Mouse (Mus musculus) adrenal gland, postnatal 25 days (tissue): ENCODE results near the gene Rnf216. TPM values are rescaled to one million over a fixed set of nuclear protein-coding genes. Genes with fewer than 3 reads are reported as not detected.
A peak's percentile ranks its signal among the peaks of the same experiment; 100 is the strongest.

Experiments used
- DNase-seq: peaks from one replicate; pipeline ENCODE4 v3.0.0; 2021; ENCODE audit warnings: mixed read lengths
- total RNA-seq: library from RNA; stranded (reverse); gene quantifications from 2 replicates; pipeline ENCODE4 v1.2.3, GENCODE M21; 2021

Gene Rnf216
- total RNA-seq, 1 experiment from 2014 or later = 58.8 TPM

- no peak for DNase-seq
Measured at GRCm38 (mm10) chr5:143053132-143053972, 59.4 kb downstream of the Rnf216 start.

GRCm38 (mm10) chr5:143052677-143053076, 60.1 kb downstream of the Rnf216 start:
- DNase-seq = no peak

DNA sequence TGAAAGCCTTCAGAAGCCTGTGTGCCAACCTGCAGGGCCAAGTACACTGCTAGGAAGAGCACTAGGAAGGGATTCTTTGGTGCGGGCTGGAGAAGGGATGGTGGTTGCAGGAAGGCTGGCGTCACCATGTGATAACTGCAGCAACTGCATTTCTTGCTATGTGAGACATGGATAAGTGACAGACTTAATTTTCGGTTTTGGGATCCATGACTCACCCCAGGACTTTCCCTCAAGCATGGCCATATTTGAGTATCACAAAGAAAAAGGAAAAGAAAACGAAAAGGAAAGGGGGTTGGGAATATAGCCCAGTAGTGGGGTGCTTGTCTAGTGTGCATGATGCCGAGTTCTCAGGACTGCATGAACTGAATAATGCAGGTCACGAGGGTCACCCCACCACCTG, 60.9 kb downstream of the Rnf216 start:
- no peak for DNase-seq

- DNase-seq = no peak
Measured at GRCm38 (mm10) chr5:143050273-143050672, 62.5 kb downstream of the Rnf216 start.

DNA sequence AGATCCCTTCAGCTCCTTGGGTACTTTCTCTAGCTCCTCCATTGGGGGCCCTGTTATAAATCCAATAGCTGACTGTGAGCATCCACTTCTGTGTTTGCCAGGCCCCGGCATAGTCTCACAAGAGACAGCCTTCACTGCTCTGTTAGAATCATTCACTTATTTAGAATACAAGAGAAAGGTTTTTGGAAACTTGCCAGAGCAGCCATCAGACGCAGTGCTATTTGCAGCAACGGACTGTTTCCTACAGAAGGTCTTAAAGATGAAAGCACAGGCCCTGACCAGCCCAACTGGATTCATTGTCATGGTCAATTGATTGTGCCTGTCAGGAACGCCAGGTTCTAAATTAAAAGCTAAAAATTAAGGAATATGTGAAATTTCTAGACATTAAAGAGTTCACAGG, 63.0 kb downstream of the Rnf216 start:
- no peak for DNase-seq

GRCm38 (mm10) chr5:143049013-143049385, 63.8 kb downstream of the Rnf216 start:
- no peak for DNase-seq

- DNase-seq = no peak
Measured at GRCm38 (mm10) chr5:143048232-143049012, 64.4 kb downstream of the Rnf216 start.

DNA sequence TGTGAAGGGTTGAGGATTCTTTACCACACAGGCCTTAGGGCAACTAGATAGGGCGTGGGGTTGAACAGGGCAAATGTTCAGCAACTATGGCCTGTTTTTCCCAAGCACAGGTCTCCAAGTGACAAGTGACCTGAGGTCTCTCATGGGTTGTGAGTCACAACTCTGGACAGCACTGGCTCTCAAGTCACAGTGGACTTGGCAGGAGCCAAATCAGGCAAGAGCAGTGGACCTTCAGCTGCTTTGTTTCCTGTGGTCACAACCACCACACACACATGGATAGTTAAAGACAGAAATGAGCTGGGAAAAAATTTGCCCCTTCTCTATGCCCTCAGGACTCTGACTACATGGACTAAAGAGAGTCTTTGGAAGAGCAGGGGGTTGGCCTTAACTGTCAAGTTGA, 65.2 kb downstream of the Rnf216 start:
- no peak for DNase-seq

DNA sequence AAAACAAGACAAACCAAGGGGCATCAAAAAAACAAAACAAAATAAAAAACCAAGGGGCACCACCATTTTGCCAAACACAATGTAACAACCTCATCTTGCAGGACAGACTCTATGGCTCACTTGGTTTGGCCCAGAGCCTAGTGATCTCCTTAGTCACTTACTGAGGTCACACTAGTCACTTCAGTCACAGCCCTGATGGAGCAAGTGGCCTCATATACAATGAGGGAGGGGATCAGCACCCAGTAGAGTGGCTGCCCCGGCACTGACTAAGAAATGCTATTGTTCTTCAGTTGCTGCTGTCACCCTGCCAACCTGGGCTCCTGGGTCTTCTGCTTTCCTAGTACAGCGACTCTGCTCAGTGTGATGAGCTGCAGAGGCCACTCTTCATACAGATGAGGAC, 68.9 kb downstream of the Rnf216 start:
- peak; percentile 24 for DNase-seq

DNA sequence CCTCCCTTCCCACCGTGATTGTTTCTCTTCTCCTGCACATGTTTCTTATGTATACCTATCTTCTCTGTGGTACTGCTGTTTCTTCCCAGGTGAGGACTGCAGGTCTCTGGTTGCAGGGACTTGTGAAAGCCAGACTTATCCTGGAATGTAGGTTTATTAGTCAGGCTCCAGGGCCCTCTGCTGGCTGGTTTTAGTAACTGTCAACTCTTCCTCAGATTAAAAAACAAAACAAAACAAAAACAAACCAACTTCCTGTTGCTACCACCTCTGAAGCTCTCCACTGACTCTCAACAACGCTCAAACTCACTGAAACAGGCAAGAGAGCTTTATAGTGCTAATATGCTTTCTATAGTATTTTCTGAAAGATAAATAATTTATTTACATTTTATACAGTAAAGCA, 69.5 kb downstream of the Rnf216 start:
- DNase-seq = no peak

DNA sequence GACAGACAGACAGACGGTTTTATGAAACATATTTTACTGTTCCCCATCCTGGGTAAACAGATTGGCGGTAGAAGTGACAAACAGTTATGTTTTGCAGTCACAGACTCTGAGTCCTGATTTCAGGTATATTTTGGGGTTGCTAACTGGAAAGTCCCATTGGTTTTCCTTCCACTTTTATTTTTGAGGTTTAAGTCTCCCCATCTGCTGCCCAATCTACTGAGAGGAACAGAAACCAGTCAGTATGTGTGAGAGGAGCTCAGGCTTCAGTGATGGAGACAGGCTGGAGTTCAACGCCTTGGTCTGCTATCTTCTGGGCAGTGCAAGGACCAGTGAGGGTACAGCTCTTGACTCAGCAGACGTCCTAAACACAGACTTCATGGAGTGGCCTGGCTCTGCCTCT, 74.0 kb downstream of the Rnf216 start:
- no peak for DNase-seq

DNA sequence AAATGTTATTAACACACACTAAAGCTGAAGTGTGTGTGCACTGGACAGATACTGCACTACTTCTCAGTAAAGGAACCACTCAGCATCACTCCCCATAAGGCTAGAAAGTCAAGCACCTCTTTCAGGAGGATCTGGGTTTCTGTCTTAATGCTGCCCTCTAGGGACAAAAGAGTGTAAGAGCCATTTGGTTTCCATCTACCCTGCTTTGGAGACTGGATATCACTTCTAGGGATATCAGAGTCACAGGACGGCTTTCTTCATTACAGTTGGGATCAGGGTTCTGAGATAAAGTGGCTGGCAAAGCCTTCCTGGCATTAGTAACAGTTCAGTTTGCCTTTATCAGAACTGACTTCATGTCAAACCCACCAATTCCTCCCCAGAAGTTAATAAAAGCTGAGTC, 75.6 kb downstream of the Rnf216 start:
- no peak for DNase-seq

GRCm38 (mm10) chr5:143036052-143036451, 76.7 kb downstream of the Rnf216 start:
- no peak for DNase-seq

- DNase-seq = no peak
Measured at GRCm38 (mm10) chr5:143035271-143035670, 77.5 kb downstream of the Rnf216 start.

DNA sequence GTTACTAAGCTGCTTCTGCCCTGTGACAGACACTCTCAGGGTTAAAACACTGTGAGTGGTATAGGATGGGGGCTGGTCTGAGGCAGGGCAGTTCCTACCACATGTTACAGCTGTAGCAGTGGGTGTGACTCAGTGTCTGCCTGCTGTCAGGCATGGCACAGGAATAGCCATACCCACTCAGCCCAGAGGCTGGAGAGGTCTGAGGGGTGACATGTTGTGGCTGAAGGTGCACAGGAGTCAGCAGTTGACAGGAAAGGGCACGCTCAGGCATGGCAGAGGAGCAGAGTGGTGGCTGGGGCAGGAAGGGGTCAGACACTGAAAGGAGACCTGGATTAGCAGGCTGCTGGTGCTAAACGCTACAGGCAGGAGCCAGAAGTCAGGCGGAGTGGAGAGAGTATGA, 78.7 kb downstream of the Rnf216 start:
- no peak for DNase-seq

DNA sequence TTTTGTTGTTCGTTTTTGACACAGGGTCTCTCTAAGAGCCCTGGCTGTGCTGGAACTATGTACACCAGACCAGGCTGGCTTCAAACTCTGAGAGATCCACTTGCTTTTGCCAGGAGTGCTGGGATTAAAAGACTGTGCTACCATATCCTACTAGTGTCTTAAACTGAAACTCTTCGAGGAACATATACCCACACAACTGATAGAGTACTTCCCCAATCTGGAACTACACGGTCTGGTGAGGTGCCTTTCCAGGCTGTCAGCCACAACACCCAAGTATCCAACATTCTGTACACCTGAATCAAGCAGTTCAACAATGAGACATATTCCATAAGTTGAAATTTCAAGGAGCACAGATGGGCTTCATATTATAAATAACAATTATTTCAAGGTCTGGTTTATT, 79.5 kb downstream of the Rnf216 start:
- DNase-seq = no peak

- DNase-seq = no peak
Measured at GRCm38 (mm10) chr5:143032639-143033146, 80.1 kb downstream of the Rnf216 start.

DNA sequence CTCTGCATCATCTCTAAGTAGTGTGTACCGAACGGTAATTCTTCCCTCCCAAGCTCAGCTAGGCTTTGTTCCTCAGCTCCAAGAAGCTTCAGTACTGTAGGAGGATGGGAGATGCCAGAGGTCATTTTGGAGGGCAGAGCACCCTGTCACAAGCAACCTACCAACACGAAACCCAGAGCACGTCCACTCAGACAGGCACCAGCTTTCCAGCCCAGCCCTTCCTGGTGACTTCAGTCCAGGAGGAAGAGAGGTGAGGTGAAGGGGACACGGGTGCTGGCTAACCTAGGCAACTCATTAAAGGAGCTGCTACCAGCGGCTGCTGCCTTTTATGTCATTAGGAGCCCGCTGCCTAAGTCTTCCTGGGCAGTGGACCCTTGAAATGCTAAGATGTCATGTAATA, 81.1 kb downstream of the Rnf216 start:
- DNase-seq = no peak

- DNase-seq = no peak
Measured at GRCm38 (mm10) chr5:143031193-143031592, 81.6 kb downstream of the Rnf216 start.

DNA sequence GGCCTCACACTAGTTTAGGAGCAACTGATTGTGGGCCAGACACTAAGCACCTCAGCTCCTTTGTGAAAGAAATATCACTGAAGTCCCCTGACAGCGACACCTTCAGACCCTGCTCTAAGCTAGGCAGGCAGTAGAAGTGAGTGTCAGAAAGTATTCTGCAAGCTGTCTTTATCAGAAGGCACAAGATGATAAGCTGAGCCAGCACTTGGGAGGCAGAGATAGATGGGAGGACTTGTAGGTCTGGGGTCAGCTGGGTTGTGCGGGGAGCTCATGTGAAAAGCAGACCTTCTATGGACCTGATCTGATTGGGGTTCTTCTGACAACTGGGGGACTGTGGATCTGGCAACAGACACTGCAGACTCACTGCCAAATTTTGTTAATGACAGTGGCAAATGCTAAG, 88.9 kb downstream of the Rnf216 start:
- DNase-seq = no peak

DNA sequence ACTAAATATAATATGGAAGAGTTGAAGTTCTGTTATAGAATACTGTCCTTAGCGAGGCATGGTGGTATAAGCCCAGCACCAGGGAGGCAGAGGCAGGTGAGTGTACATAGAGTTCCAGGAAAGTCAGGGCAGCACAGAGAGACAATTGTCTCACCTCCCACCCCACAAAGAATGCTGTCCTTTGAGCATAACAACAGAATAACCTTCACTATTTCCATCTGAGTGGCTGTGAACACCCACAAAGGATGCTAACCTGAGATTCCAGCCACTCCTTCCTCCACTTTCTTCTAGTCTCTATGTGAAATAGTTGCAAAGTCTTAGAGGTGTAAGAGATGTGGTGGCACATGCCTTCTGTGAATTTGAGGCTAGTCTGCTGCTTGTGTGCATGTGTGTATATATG, 89.8 kb downstream of the Rnf216 start:
- no peak for DNase-seq

DNA sequence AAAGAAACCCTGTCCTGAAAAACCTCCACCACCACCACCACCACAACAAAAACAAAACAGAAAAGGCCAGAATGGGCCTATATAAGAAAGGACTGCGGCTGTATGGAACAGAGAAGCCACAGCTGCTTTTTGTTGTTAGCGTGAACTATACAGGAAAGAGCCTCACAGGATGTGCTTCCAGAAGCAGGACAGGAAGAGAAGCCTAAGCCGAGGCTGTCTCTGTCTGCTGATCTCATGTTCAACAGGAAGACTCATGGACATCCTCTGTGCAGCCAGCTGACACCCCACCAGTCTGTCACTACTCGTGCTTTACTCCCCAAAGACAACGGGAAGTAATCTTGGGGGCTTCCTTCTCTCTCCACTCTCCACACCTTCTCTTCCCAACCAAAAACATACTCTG, 95.4 kb downstream of the Rnf216 start:
- DNase-seq = no peak

DNA sequence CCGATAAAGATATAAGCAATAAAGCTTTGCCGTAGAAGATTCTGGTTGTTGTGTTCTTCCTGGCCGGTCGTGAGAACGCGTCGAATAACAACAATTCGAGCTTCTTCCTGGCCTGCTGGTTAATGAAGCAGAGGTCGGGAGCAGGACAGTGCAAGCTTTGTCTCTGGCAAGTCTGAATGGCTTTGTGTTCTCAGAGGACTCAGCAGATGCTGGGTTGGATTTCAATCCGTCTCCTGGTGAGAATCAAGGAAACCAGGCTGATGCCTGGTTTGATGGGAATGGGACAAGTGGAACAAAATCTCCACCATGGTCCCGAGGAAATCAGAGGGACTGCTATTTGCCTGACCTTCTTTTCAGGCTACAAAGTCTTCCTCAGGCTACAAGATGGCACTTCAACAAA, 103.4 kb downstream of the Rnf216 start:
- no peak for DNase-seq
